Mouse (Mus musculus) lung, postnatal 14 days (tissue): ENCODE measurements around the gene Wscd2.
A peak's percentile ranks its signal among the peaks of the same experiment; 100 is the strongest.

Experiments used
- DNase-seq: peaks from one replicate; pipeline ENCODE4 v3.0.0; 2021

Gene Wscd2

DNA sequence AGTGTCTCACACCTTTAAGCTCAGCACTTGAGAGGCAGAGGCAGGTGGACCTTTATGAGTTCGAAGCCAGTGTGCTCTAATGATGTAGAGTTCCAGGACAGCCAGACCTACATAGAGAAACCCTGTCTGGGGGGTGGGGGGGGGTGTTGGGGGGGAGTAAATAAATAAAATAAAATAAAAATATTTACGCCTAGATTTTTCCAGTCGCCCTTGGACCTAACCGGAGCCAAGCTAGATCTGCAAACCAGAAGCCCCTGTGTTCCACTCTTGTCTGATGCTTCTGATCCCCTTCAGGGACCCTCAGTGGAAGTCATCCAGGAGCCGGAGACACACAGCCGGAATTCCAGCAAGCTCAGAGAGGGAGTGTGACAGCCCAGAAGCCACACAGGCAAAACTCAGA, at the start of gene Wscd2:
Wscd2 (plus strand) TSS at position 301 of the 400 bp plus-strand sequence.
- DNase-seq = no peak

DNA sequence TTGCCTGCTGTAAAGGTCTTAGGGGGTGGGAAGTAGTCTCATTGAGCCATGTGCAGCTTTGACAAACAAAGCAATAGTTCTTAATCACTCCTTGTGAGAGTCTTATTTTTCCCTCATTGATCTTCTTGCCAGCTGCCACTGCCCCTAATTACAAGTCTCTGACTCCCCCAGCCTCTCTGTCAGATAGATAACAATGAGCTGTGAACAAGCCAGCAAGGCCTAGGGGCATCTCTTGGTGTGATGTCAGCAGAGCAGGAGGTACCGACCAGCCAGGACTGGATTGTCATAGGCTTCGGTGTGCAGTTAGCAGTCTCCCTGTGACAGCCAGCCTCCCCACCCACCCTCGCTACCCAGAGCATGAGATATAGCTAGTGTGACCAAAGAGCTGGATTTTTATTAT, 48.0 kb upstream of the Wscd2 start:
- no peak for DNase-seq

DNA sequence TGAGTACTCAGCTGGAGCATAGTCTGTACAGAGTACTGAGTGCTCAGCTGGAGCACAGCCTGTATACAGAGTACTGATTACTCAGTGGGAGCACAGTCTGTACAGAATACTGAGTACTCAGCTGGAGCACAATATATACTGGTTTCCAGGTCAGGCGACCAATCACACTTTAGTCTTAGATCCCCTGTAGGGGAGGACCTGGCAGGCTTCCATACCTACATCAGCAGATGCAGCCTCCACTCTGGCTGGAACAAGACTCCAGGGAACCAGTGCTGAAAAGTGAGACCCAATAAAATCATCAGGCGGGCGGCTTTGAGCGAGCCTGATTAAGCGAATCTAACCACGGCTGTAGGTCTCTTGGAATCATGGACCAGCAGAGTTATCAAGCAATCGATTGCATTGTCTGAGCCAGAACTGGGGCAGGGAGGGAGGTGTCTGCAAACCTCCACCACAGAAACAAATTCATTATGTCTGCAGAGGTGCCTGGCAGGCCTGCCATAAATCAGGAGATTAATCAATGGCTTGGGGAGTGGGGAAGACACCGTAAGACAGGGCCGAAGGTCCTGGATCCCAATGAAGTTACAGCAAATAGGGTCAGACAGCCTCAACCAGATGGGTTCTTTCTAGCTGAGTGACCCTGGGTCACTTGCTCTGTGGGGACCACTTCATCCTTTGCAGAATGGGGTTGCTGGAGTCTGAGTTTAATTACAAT, 42.0 kb upstream of the Wscd2 start:
- no peak for DNase-seq

DNA sequence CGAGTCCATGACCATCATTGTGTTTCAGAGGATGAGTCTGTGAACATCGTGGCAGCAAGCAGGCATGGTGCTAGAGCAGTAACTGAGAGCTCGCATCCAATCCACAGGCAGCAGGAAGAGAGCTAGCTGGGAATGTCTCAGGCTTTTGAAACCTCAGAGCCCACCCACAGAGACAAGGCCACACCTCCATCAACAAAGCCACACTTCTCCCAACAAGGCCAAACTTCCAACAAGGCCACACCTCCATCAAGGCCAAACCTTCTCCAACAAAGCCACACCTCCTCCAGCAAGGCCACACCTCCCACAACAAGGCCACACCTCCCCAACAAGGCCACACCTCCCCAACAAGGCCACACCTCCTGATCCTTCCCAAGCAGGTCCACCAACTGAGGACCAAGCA, 40.8 kb upstream of the Wscd2 start:
- no peak for DNase-seq

DNA sequence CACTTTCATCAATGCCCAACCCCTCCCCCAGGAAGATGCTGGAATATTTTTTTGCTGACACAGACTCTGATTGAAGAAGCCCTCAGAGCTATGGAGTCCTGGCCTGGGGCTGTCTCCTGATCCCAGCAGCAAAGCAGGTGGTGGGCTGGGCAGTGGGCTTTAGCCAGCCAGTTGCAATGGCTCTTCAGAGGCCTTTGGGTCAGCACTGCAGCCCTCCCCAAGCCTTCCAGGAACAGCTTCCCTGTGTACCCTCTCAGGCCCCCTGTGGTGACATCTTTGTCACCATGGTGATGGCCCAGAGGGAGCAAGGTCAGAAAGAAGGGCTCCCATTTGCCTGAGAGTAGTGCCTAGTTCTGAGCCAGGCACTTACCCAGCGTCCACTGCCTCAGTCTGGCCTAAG, 37.4 kb upstream of the Wscd2 start:
- no peak for DNase-seq

DNA sequence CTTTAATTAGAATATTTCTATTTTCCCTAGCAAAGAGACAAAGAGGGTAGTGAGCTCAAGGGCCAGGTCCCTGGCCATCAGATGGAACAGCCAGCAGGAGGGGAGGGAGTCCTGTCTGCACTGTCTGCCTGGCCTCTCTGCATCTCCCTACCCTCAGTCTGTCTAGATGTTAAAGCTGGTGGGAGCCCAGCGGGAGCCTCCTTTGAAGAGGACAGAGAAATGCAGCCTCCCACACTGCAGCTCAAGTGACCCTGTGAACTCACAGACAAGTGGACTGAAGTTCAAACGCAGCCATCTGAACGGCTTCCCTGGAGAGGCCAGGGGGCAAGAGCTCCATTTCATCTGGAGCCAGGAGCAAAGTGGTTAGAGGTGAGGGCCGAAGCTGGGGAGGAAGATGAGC, 36.8 kb upstream of the Wscd2 start:
- DNase-seq = no peak

DNA sequence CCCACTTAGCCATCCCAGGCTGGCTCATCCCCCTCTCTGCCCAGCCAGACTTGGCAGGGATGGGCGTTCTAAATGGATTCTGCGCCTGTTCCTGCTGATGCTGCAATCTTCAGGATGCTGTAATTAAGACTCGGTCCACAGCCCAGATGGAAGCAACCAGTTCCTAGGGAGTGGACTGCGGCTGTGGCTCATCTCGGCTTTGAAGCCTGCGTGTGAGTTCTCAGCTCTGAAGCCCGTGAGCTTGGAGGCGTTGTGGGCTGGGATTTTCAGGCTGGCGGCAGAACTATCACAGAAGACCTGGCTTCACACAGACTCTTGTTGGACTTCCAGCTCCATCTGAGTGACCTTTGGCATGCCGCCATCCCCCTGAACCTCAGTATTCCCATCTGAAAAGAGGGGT, 34.1 kb upstream of the Wscd2 start:
- DNase-seq = no peak

DNA sequence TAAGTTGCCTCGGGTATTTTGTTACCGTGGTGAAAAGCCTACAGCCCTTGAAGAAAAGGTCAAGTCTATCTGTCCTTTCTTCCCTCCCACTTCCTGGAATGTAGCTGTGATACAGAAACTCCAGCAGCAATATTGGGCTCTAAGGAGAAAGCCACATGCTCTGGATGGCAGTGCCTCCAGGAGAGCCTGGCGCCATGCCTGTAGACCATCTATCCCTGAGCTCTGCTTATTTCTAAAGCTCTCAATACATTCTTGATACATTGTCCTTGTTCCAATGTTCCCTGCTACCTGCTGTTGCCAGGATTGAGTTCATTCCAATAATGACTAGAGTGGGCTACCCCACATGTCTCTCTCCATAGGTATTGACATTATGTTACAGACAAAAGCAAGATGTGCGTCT, 33.4 kb upstream of the Wscd2 start:
- DNase-seq = no peak

DNA sequence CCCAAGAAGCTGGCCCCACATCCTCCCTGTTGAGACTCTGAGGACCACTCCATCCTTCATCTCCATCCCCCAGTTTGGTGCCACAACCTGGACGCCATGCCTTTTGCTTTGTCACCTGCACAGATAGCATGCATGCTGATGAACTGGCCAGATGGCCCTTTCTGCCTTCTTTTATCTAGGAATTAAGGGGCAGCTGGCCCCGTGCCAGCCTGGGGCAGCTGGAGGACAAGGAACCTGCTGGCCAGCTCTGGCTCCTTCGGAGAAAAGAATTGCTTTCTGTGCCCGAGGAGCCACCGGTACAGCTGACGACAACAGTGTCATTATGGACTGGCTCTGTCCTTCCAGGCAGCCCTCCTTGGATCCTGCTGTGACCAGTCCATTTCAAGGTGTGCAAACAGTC, 32.9 kb upstream of the Wscd2 start:
- no peak for DNase-seq

DNA sequence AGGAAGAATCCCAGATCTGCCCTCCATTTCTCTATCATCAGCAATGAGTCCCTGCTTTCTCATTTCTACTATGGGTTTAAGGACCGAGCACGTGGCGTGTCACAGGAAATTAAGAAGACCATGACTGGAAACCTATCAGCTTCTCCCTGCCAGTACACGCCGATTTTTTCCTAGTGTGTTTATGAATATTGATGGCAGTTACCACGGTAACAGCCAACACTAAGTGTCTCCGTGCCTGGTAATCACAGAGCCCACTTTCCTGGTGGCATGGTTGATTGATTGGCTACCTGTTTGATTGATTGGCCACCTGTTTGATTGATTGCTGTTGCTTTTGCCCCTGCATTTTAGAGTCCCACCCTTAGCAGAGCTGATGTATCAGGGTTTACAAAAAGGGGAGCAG, 30.2 kb upstream of the Wscd2 start:
- DNase-seq = no peak

DNA sequence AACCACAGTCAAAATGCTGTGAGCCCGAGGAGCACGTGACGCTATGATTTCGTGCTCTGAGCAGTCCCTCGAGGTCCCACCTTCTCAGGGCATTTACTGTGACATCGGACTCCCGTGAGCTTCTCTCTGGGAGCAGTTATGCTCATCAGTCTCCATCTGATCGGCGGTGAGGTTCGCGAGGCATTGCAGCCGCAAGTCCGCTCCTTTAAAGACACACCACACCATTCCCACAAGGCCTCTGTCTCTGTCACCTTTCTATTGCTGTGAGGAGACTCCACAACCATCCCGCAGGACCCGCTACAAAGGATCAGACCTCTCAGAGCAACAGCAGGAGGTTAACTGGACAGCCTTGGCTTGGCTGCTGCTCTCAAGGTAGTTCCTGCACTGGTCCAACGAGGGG, 28.6 kb upstream of the Wscd2 start:
- no peak for DNase-seq

DNA sequence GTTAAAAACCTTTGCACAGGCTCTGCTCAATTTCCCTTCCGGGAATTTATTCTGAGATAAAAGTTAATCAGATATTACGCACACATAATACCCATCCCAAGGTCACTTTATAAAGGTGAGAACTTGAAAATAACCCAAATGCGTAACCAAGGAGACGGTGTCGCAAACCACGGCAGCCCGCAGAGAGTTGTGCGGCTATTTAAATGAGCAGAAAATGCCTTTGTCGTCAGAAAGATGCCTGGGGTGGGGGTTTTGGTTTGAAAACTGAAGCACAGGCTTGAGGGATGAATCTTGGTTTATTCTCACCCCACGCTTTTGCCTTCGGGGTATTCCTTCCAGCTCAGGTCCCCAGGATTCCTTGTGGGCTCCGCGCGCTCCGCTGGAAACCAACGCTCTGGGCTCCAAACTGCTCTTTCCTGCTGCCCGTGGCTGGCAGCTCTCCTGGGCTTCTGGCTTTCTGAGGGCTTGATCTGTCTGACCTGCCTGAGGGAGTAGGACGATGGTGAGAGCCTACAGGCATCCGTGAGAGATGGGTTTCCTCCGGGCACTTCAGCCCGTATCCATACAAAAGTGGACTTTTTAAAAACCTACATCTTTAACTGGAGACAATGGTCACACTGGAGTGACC, 28.0 kb upstream of the Wscd2 start:
- no peak for DNase-seq

DNA sequence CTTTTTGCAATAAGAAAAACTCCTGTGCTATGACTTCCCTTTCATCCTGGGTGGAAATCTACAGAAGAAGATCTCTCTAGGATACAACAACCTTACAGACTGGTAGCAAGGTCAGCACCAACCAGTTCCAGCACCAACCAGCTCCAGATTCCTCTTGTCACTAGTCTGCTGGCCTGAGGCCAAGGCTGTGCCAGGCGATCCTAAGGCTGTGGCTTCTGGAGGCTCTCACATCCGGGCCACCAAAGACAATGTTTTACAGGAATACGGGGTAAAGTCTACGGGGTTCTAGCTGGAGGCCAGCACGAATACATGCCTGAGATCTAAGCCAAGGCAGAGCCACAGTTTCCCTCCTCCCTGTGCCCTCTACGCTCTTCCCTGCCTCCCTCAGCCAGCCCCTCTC, 25.4 kb upstream of the Wscd2 start:
- DNase-seq = no peak

DNA sequence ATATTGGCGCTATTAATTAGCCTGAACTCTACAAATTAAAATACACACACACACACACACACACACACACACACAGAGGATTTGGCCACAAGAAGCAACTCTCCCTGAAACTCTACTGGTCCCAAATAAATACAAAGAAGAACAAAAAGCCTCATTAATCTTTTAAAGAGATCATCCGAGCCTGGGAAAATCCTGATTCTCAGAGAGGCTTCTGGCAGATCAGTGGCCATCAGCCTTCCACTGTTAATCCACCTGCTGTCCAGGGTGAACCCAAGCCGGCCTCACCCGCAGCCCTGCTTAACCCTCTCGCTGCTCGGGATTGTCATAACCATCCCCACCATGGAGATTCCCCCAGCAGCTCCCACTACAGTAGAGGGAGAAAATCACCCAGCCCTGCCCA, 23.6 kb upstream of the Wscd2 start:
- DNase-seq = no peak

DNA sequence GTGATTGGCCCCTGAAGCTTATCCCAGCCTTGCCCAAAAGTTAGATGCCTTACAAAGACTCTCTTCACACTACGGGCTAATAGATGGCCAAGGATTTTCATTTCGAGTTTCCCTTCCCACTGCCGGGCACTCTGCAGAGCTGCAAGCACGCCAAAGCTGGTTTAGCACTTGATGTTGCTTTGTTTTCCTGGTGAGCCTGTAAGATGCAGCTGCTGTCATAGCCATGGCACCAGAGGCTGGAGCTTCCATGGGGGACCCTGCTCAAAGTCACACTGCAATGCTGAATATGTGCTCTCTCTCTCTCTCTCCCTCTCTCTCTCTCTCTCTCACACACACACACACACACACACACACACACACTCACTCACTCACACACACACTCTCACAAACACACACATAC, 23.1 kb upstream of the Wscd2 start:
- no peak for DNase-seq

DNA sequence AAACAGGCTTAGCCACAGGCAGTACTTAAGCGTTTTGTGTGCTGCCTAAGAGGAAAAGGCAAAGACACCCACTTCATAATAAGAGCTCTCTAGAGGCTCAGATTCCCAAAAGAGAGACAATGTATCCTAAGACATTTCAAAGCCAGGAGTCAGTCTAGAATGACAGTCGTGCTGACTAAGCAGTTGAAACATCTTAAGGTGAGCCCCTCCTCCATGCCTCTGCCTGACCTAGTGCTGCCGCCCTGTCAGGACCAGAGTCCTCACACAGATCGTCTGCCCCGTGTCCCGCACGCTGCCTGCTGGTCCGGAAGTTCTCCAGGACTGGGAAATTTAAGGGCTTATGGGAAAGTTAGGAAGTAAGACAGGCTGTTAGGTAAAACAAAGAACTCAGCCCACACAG, 22.4 kb upstream of the Wscd2 start:
- DNase-seq = no peak

DNA sequence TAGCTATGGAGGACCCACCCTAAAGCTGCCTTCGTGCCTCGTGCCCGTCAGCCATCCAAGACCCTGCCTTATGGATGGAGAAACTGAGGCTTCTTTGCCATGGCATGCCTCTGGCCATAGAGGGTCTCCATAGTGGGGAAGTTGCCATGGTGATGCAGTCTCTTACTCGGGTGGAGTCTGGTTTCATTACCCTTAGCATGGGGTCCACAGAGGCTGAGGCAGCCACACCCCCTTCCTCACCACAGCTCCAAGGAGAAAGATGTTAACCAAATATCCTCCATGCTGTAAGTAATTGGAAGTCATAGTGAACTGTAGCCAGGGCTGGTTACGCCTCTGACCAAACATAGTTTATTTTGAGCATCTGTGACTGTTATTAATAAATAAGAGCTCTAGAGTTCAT, 21.5 kb upstream of the Wscd2 start:
- no peak for DNase-seq

DNA sequence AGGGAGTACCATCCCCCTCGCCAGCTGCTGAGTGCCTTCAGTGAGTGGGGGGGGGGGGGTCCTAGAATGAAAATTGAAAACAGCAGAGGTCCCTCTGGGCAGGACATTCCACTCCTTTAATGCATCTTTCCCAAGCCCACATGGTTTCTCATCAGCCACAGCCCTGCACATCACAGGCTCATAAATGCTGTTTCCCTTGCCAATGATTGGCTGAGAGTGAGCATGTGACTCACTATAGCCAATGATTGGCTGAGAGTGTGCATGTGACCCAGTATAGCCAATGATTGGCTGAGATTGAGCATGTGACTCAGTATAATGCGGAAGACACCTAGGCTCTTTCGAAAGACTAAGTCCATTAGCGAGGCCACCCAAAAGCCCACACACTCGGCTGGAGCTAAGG, 20.9 kb upstream of the Wscd2 start:
- no peak for DNase-seq

DNA sequence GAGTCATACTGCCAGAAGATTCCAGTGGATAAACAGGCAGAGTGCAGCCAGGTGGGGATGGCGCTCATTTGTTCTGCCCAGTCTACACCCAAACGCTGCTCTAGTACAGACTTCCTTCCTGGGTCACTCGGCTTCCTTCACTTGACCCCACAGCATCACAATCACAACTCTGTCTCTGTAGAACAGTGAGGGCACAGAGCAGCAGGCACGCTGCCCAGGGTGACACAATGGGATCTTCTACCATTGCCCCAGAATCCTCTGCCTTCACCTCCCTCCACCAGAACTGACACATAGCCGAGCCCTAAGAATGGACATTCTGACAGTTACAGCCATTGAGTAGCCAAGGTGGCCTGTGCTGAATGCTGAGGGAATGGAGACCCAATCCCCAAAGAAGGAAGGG, 20.3 kb upstream of the Wscd2 start:
- DNase-seq = no peak

DNA sequence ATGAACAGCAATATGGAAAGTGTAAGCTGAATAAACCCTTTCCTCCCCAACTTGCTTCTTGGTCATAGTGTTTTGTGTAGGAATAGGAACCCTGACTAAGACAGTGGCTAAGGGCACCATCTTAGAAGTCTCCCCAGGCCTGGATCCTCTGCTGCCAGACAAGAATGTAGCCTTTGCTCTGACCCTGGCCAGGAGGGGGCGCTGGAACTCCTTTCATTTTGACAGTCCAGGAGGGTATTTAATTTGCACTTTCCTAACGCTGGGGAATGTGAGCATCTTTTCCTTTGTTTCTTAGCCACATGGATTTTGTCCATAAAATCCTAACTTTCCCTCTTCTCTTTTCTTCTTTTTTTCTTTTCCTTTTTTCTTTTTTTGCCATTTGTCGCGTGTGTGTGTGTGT, 18.7 kb upstream of the Wscd2 start:
- peak; percentile 83 for DNase-seq

DNA sequence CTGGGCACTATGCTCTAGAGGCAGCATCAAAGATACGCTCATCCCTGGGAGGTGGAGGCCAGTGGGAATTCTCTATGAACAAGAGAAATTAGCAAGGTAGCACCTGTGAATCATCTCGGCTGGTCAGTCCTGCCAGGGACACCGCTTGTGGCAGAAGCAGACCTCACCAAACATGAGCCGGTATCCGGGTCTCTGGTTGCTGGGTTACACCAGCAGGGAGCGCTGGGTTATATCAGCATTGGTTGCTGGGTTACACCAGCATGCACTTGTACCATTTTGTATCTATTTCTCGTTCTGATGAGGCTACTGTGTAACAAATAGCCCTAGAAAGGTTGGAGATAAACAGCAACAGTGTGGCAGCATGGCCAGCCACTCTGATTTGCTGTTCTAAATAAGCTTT, 17.8 kb upstream of the Wscd2 start:
- DNase-seq = no peak

DNA sequence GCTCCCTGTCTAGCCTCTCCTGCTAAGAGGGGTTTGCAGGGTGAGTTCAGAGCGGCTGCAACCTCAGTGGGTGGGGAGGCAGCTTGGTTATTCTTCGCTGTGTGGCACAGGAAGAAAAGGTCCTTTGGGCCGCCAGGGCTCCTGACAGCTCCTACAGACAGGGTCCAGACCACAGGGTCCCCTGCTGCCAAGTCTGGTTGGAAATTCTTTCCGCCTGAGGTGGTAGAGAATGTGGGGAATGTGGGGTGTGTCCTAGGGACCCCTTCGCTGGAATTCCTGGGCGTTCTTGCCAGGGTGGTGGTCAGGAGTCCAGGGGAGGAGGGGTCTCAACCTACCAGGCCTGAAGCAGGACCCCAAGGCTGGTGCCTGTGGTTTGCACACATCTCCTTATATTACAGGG, 13.3 kb upstream of the Wscd2 start:
- no peak for DNase-seq

DNA sequence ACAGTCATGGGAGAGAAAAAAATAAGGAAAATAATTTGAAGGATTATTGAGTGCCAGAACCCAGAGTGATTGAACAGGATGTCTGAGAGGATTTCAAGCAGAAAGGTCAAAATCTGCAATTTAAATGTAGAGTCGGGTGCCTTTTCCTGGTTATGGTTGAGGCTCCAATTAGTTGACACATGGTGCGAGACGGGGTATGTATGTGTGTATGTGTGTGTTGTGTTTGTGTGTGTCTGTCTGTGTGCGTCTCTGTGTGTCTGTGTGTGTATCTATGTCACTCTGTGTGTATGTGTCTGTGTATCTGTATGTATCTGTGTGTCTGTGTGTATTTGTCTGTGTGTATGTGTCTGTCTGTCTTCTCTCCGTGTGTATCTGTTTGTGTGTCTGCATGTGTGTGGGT, 11.1 kb upstream of the Wscd2 start:
- DNase-seq = no peak

DNA sequence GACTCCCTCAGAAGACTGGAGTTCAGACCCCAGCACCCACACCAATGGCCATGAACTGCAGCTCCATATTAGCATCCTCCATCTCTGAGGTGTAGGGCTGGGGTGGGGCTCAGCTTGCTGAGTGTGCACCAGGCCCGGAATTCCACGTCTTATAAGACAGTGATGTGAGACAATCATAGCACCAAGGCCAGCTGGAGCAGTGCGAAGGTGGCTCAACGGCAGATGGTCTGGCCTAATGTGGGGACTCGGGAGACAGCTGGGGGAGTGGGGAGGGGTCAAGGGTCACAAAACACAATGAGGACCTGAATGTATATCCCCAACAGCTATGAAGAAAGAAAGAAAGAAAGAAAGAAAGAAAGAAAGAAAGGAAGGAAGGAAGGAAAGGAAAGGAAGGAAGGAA, 9.7 kb upstream of the Wscd2 start:
- no peak for DNase-seq

DNA sequence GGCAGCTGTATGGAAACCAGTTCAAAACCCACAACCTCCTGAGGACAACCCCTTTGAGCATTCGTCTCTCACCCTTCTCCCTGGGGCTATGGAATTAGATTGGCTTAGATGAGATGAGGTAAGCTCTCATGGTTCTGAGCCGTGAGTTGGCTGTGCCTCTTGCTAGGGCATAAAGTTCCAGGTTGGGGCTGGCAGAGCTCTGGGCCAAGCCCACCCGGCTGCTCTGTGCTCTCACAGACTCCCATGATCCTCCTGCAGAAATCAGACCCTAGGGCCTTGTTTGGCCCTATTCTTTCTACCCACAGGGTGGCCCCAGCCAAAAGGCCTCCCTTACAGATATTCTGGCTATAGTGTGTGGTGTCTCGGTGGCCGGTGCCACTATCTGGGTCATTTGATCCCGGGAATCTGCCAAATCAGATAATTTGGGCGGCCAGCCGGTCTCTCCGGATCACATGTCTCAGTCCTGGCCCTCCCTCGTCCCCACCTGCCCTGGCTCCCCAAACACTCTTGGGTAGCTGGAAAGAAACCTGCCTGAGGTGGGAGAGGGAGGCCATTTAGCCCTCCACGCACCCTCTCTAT, 4.5 kb upstream of the Wscd2 start:
- DNase-seq = no peak
